Mouse (Mus musculus): ENCODE data around the gene Osgin1. TPM values are rescaled to one million over a fixed set of nuclear protein-coding genes. Genes with fewer than 3 reads are reported as not detected.

The Osgin1 gene
- not detected for polyA plus RNA-seq (2014; fragmentation: Illumina TruSeq; extraction: RNeasy Lipid Tissue Mini Kit (QIAGEN cat#74804); ENCODE audit: low read depth, low replicate concordance)

GRCm38 (mm10) chr8:119433582-119434174, at the start of gene Osgin1:
Gene Osgin1 (plus strand): TSS chr8:119434124.

GRCm38 (mm10) chr8:119394524-119395026, 39.3 kb upstream of the Osgin1 start, which contains the start of gene Mlycd:
Gene Mlycd (plus strand): TSS chr8:119394878.

GRCm38 (mm10) chr8:119446211-119446989, 12.5 kb downstream of the Osgin1 start, which contains the start of gene Necab2:
Gene Necab2 (plus strand): TSS chr8:119446719.

Other genes with a start within 250 kb of the Osgin1 start
- gene Hsbp1, start 89.6 kb upstream of the Osgin1 start, polyA plus RNA-seq (2014; fragmentation: Illumina TruSeq; extraction: RNeasy Lipid Tissue Mini Kit (QIAGEN cat#74804); ENCODE audit: low read depth, low replicate concordance), result 242 TPM
- 1.3 TPM for gene Mlycd, start 39.2 kb upstream of the Osgin1 start, polyA plus RNA-seq (2014; fragmentation: Illumina TruSeq; extraction: RNeasy Lipid Tissue Mini Kit (QIAGEN cat#74804); ENCODE audit: low read depth, low replicate concordance)
- gene Necab2, start 12.6 kb downstream of the Osgin1 start, polyA plus RNA-seq (2014; fragmentation: Illumina TruSeq; extraction: RNeasy Lipid Tissue Mini Kit (QIAGEN cat#74804); ENCODE audit: low read depth, low replicate concordance), result not detected
- gene Slc38a8, start 67.6 kb downstream of the Osgin1 start, polyA plus RNA-seq (2014; fragmentation: Illumina TruSeq; extraction: RNeasy Lipid Tissue Mini Kit (QIAGEN cat#74804); ENCODE audit: low read depth, low replicate concordance), result not detected
- 27.6 TPM for gene Mbtps1, start 124.6 kb downstream of the Osgin1 start, polyA plus RNA-seq (2014; fragmentation: Illumina TruSeq; extraction: RNeasy Lipid Tissue Mini Kit (QIAGEN cat#74804); ENCODE audit: low read depth, low replicate concordance)
- 8.0 TPM for gene Hsdl1, start 141.1 kb downstream of the Osgin1 start, polyA plus RNA-seq (2014; fragmentation: Illumina TruSeq; extraction: RNeasy Lipid Tissue Mini Kit (QIAGEN cat#74804); ENCODE audit: low read depth, low replicate concordance)
- gene Dnaaf1, start 141.1 kb downstream of the Osgin1 start, polyA plus RNA-seq (2014; fragmentation: Illumina TruSeq; extraction: RNeasy Lipid Tissue Mini Kit (QIAGEN cat#74804); ENCODE audit: low read depth, low replicate concordance), result not detected
- not detected for gene Taf1c, start 171.1 kb downstream of the Osgin1 start, polyA plus RNA-seq (2014; fragmentation: Illumina TruSeq; extraction: RNeasy Lipid Tissue Mini Kit (QIAGEN cat#74804); ENCODE audit: low read depth, low replicate concordance)
- gene Adad2, start 178.6 kb downstream of the Osgin1 start, polyA plus RNA-seq (2014; fragmentation: Illumina TruSeq; extraction: RNeasy Lipid Tissue Mini Kit (QIAGEN cat#74804); ENCODE audit: low read depth, low replicate concordance), result not detected
- gene Kcng4, start 201.6 kb downstream of the Osgin1 start, polyA plus RNA-seq (2014; fragmentation: Illumina TruSeq; extraction: RNeasy Lipid Tissue Mini Kit (QIAGEN cat#74804); ENCODE audit: low read depth, low replicate concordance), result not detected
- gene Wfdc1, start 232.2 kb downstream of the Osgin1 start, polyA plus RNA-seq (2014; fragmentation: Illumina TruSeq; extraction: RNeasy Lipid Tissue Mini Kit (QIAGEN cat#74804); ENCODE audit: low read depth, low replicate concordance), result 0.44 TPM